Mouse (Mus musculus): ENCODE measurements around the gene Pdzd8. TPM values are rescaled to one million over a fixed set of nuclear protein-coding genes. Genes with fewer than 3 reads are reported as not detected.

Gene Pdzd8
- total and polyA plus RNA-seq, 2 experiments from 2014 or later, result 10.8 to 42.6 TPM

- no peaks in the 10 kb centered on the region for H3K27me3 ChIP-seq (ENCODE audit: insufficient read depth, low read length)
- no peaks in the 10 kb centered on the region for H3K36me3 ChIP-seq (ENCODE audit: insufficient read depth, low read length)
- ATAC-seq, result no peak
- no peaks in the 10 kb centered on the region for H3K4me1 ChIP-seq (ENCODE audit: insufficient read depth, low read length)
- H3K27ac ChIP-seq, result no peak overlapping the region
- H3K9ac ChIP-seq (replicated peaks; ENCODE audit: low read length), result no peak overlapping the region
- no peak overlapping the region for H3K4me2 ChIP-seq (ENCODE audit: low read depth, low read length)
- H3K4me3 ChIP-seq (ENCODE audit: low read length), result no peak overlapping the region
- H3K9me3 ChIP-seq (ENCODE audit: low read length), result no peaks in the 10 kb centered on the region
- DNase-seq (ENCODE audit: low spot score), result no peak
- no peak for TF ChIP-seq CTCF (IDR thresholded peaks at IDR 0.05; ENCODE audit: low read depth)
- 78% methylated on average over 4 of the region's 4 CpGs for WGBS
Measured at GRCm38 (mm10) chr19:59367892-59368291, 22.3 kb upstream of the Pdzd8 start.

- 46% methylated on average over 3 of the region's 3 CpGs for WGBS
- no peak overlapping the region for H3K9ac ChIP-seq (replicated peaks; ENCODE audit: low read length)
- H3K4me2 ChIP-seq (ENCODE audit: low read depth, low read length), result no peak overlapping the region
- H3K4me1 ChIP-seq (ENCODE audit: insufficient read depth, low read length), result no peaks in the 10 kb centered on the region
- H3K9me3 ChIP-seq (ENCODE audit: low read length), result no peaks in the 10 kb centered on the region
- H3K36me3 ChIP-seq (ENCODE audit: insufficient read depth, low read length), result no peaks in the 10 kb centered on the region
- H3K27ac ChIP-seq, result no peak overlapping the region
- no peak for TF ChIP-seq CTCF (IDR thresholded peaks at IDR 0.05; ENCODE audit: low read depth)
- ATAC-seq, result no peak
- H3K4me3 ChIP-seq (ENCODE audit: low read length), result no peak overlapping the region
- no peaks in the 10 kb centered on the region for H3K27me3 ChIP-seq (ENCODE audit: insufficient read depth, low read length)
- no peak for DNase-seq (ENCODE audit: low spot score)
Measured at GRCm38 (mm10) chr19:59366724-59367123, 21.1 kb upstream of the Pdzd8 start.

DNA sequence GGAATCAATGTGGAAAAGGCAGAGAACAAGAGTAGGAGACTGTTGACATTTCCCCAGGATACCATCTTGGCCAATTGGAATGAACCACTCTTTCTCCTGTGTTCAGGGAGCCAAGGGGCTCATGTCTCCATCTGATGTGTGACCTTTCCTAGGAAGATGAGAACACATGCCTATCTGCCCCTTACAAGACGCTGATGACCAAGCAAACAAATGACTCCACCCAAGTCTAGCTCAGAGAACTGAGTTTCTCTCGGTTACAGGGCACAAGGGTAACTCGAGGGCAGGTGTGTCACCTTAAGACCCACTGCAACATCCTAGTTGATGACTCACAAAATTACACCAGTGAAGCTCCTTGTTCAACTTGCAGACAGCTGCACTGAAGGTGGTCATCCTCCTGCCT lies 18.1 kb upstream of the Pdzd8 start:
- Histone ChIP-seq H3K9me3 (ENCODE audit: low read length) (no peaks in the 10 kb centered on the region), H3K27ac (no peak overlapping the region), H3K4me1 (ENCODE audit: insufficient read depth, low read length) (no peaks in the 10 kb centered on the region), H3K27me3 (ENCODE audit: insufficient read depth, low read length) (no peaks in the 10 kb centered on the region), H3K4me2 (ENCODE audit: low read depth, low read length) (no peak overlapping the region), H3K36me3 (ENCODE audit: insufficient read depth, low read length) (no peaks in the 10 kb centered on the region), H3K9ac (replicated peaks; ENCODE audit: low read length) (no peak overlapping the region), H3K4me3 (ENCODE audit: low read length) (no peak overlapping the region)
- DNase-seq (ENCODE audit: low spot score) (no peak), ATAC-seq (no peak)
- 89% methylated on average over 3 of the region's 3 CpGs for WGBS
- no peak for TF ChIP-seq CTCF (IDR thresholded peaks at IDR 0.05; ENCODE audit: low read depth)

DNA sequence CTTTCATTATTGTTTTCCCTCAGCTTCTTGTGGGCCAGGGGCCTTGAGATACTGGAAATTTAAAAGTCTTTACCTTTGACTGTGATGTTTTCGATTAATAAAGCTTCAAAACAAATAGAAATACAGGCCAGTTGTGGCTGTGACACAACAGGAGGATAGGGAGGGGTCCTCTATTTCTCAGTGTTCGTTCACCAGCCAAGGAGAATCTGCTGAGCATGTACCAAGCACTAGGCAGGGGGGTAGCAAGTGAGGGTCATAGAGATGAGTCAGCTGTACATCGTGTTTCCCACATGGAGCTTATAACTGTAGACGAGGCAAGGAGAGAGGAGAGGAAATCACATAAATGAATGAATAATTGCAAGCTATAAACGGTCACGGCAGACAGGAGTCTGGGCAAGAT lies 17.1 kb upstream of the Pdzd8 start:
- 85% methylated on average over 6 of the region's 6 CpGs for WGBS
- DNase-seq (ENCODE audit: low spot score) (no peak), ATAC-seq (no peak)
- TF ChIP-seq CTCF (IDR thresholded peaks at IDR 0.05; ENCODE audit: low read depth), result no peak
- Histone ChIP-seq H3K4me1 (ENCODE audit: insufficient read depth, low read length) (no peaks in the 10 kb centered on the region), H3K4me2 (ENCODE audit: low read depth, low read length) (no peak overlapping the region), H3K9me3 (ENCODE audit: low read length) (no peaks in the 10 kb centered on the region), H3K27me3 (ENCODE audit: insufficient read depth, low read length) (no peaks in the 10 kb centered on the region), H3K27ac (no peak overlapping the region), H3K9ac (replicated peaks; ENCODE audit: low read length) (no peak overlapping the region), H3K4me3 (ENCODE audit: low read length) (no peak overlapping the region), H3K36me3 (ENCODE audit: insufficient read depth, low read length) (no peaks in the 10 kb centered on the region)

DNA sequence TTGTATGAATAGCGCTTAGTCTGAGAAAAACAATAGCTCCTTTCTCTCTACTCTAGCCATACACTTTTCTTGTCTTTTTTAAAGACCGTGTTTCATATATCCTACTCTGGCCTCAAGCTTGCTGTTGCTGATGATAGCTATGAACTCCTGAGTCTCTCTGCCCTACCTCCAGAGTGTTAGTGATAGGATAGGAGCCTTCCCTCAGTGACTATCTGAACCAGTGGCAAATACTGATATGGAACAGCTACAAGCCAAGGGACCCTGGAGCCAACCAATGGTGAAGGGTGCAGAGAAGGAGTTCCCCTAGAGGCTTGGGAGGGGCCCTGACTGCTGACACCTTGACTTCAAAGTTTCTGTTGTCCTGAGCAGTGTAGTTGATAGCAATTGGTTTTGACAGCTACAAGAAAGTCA lies 14.9 kb upstream of the Pdzd8 start:
- 33% methylated on average over 2 of the region's 2 CpGs for WGBS
- DNase-seq (ENCODE audit: low spot score), result no peak
- no peak overlapping the region for H3K4me2 ChIP-seq (ENCODE audit: low read depth, low read length)
- no peak for TF ChIP-seq CTCF (IDR thresholded peaks at IDR 0.05; ENCODE audit: low read depth)
- H3K4me3 ChIP-seq (ENCODE audit: low read length), result no peak overlapping the region
- no peak overlapping the region for H3K27ac ChIP-seq
- H3K9ac ChIP-seq (replicated peaks; ENCODE audit: low read length), result no peak overlapping the region
- no peaks in the 10 kb centered on the region for H3K4me1 ChIP-seq (ENCODE audit: insufficient read depth, low read length)
- no peak for ATAC-seq
- H3K27me3 ChIP-seq (ENCODE audit: insufficient read depth, low read length), result no peaks in the 10 kb centered on the region
- H3K9me3 ChIP-seq (ENCODE audit: low read length), result no peaks in the 10 kb centered on the region
- H3K36me3 ChIP-seq (ENCODE audit: insufficient read depth, low read length), result no peaks in the 10 kb centered on the region

DNA sequence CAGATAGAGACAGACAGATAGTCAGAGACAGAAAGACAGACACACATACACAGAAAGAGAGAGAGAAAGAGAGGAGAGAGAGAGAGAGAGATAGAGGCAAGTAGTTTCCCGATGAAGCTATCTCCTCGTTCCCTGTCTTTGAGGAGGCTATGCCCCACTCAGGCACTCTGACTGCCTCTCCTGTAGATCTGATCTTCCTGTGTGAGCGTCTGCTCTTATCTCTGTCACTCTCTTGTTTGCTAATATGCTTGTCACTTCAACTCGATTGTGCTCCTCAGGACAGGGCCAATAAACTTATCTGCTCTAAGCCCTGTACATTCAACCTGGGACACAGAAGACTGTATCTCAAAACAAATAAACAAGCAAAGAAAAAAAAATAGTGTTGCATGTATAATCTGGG lies 13.6 kb upstream of the Pdzd8 start:
- ATAC-seq, result no peak
- Histone ChIP-seq H3K9ac (replicated peaks; ENCODE audit: low read length) (no peak overlapping the region), H3K36me3 (ENCODE audit: insufficient read depth, low read length) (no peaks in the 10 kb centered on the region), H3K9me3 (ENCODE audit: low read length) (no peaks in the 10 kb centered on the region), H3K4me1 (ENCODE audit: insufficient read depth, low read length) (no peaks in the 10 kb centered on the region), H3K4me2 (ENCODE audit: low read depth, low read length) (no peak overlapping the region), H3K27ac (no peak overlapping the region), H3K27me3 (ENCODE audit: insufficient read depth, low read length) (no peaks in the 10 kb centered on the region), H3K4me3 (ENCODE audit: low read length) (no peak overlapping the region)
- DNase-seq (ENCODE audit: low spot score), result no peak
- WGBS, result 79% methylated on average over 4 of the region's 4 CpGs
- TF ChIP-seq CTCF (IDR thresholded peaks at IDR 0.05; ENCODE audit: low read depth), result no peak

- no peak overlapping the region for H3K27ac ChIP-seq
- H3K9ac ChIP-seq (replicated peaks; ENCODE audit: low read length), result no peak overlapping the region
- H3K27me3 ChIP-seq (ENCODE audit: insufficient read depth, low read length), result no peaks in the 10 kb centered on the region
- TF ChIP-seq CTCF (IDR thresholded peaks at IDR 0.05; ENCODE audit: low read depth), result no peak
- DNase-seq (ENCODE audit: low spot score) (no peak), ATAC-seq (no peak)
- H3K9me3 ChIP-seq (ENCODE audit: low read length), result no peaks in the 10 kb centered on the region
- H3K4me2 ChIP-seq (ENCODE audit: low read depth, low read length), result no peak overlapping the region
- no peak overlapping the region for H3K4me3 ChIP-seq (ENCODE audit: low read length)
- WGBS, result 93% methylated on average over 4 of the region's 4 CpGs
- H3K4me1 ChIP-seq (ENCODE audit: insufficient read depth, low read length), result no peaks in the 10 kb centered on the region
- H3K36me3 ChIP-seq (ENCODE audit: insufficient read depth, low read length), result no peaks in the 10 kb centered on the region
Measured at GRCm38 (mm10) chr19:59357878-59358277, 12.3 kb upstream of the Pdzd8 start.
